Mouse (Mus musculus) CH12.LX (cell line): Measurements from ENCODE around the gene Ncl. TPM values are rescaled to one million over a fixed set of nuclear protein-coding genes. Genes with fewer than 3 reads are reported as not detected.

Experiments used
- DNase-seq: peaks from one replicate; pipeline ENCODE4 v3.0.0-alpha.2; 2013; ENCODE audit errors: extremely low read depth
- H3K27ac ChIP-seq: 2 replicates; pipeline ENCODE4 v1.5.1; 2012; ENCODE audit warnings: low read depth, mild to moderate bottlenecking, control low read depth, moderate library complexity; ENCODE audit not compliant: insufficient read depth
- H3K27me3 ChIP-seq: replicated peaks from 2 replicates; pipeline ENCODE3; 2012; ENCODE audit warnings: inconsistent platforms
- H3K36me3 ChIP-seq, 2 experiments: replicated peaks in 1 of 2; 2 replicates each; pipeline versions ENCODE3 to v1.6.1; 2012; ENCODE audit warnings: inconsistent platforms in 1 of 2, low read length in 1 of 2, mild to moderate bottlenecking in 1 of 2, mixed read lengths in 1 of 2, moderate library complexity in 1 of 2; ENCODE audit not compliant: control insufficient read depth in 1 of 2, insufficient read depth in 1 of 2
- H3K4me1 ChIP-seq, 2 experiments: 2 replicates each; pipeline ENCODE4 v1.6.1; 2012; ENCODE audit warnings: inconsistent platforms in 1 of 2, moderate library complexity in 1 of 2; ENCODE audit not compliant: insufficient read depth in 2 of 2, control insufficient read depth in 1 of 2
- H3K4me2 ChIP-seq: 2 replicates; pipeline ENCODE4 v1.6.1; 2012; ENCODE audit warnings: low read depth, mild to moderate bottlenecking, control low read depth; ENCODE audit not compliant: poor library complexity, insufficient read depth, severe bottlenecking
- H3K4me3 ChIP-seq, 3 experiments: fragments of 150-350 bp in 1 of 3; sonication (generic) in 1 of 3; replicated peaks in 1 of 3; 2 replicates each; pipeline versions ENCODE3 to v1.5.1; 2011 to 2012; ENCODE audit warnings: low read depth in 2 of 3, low read length in 2 of 3, mild to moderate bottlenecking in 2 of 3, moderate library complexity in 2 of 3, control low read depth in 1 of 3, improper control_type of control experiment in 1 of 3, inconsistent platforms in 1 of 3, mixed read lengths in 1 of 3; ENCODE audit not compliant: poor library complexity in 1 of 3
- H3K79me2 ChIP-seq: replicated peaks from 2 replicates; pipeline ENCODE4 v1.6.1; 2012; ENCODE audit warnings: mild to moderate bottlenecking, moderate library complexity; ENCODE audit not compliant: control insufficient read depth, poor library complexity, insufficient read depth, severe bottlenecking; ENCODE audit errors: extremely low read depth
- H3K9ac ChIP-seq: 2 replicates; pipeline ENCODE4 v1.6.1; 2012; ENCODE audit warnings: low read depth, mild to moderate bottlenecking, control low read depth, moderate library complexity; ENCODE audit not compliant: insufficient read depth
- H3K9me3 ChIP-seq: replicated peaks from 2 replicates; pipeline ENCODE3; 2012; ENCODE audit warnings: low read length, inconsistent platforms, mixed read lengths
- BHLHE40 ChIP-seq: IDR thresholded peaks from 2 replicates; pipeline ENCODE4 v1.6.1; 2011; ENCODE audit warnings: mild to moderate bottlenecking, low read depth, low read length, improper control_type of control experiment
- POLR2A ChIP-seq: IDR thresholded peaks from 2 replicates; pipeline ENCODE4 v1.6.1; 2011; ENCODE audit warnings: low read depth, mild to moderate bottlenecking, improper control_type of control experiment, low read length
- POLR2AphosphoS2 ChIP-seq: IDR thresholded peaks from 2 replicates; pipeline ENCODE4 v1.6.1; 2011; ENCODE audit warnings: low read depth, low read length, improper control_type of control experiment
- RAD21 ChIP-seq: IDR thresholded peaks from 2 replicates; pipeline ENCODE4 v1.6.1; 2011; ENCODE audit warnings: low read depth, mild to moderate bottlenecking, low read length, improper control_type of control experiment, moderate library complexity
- SIN3A ChIP-seq: IDR thresholded peaks from 2 replicates; pipeline ENCODE4 v1.6.1; 2012; ENCODE audit warnings: low read length, improper control_type of control experiment, inconsistent platforms
- USF2 ChIP-seq: conservative IDR thresholded peaks from 2 replicates; pipeline ENCODE4 v1.6.1; 2011; ENCODE audit warnings: low read depth, low read length, improper control_type of control experiment
- ZC3H11A ChIP-seq: IDR thresholded peaks from 2 replicates; pipeline ENCODE4 v1.6.1; 2012; ENCODE audit warnings: low read depth, mild to moderate bottlenecking, inconsistent platforms, low read length, improper control_type of control experiment
- ZKSCAN1 ChIP-seq: IDR thresholded peaks from 2 replicates; pipeline ENCODE4 v1.6.1; 2012; ENCODE audit warnings: low read depth, inconsistent platforms, low read length, improper control_type of control experiment, borderline replicate concordance
- ZNF384 ChIP-seq: IDR thresholded peaks from 2 replicates; pipeline ENCODE4 v1.6.1; 2012; ENCODE audit warnings: low read depth, low read length, improper control_type of control experiment, inconsistent platforms
- dilution Hi-C: fragments of 300-500 bp; cut with MboI; formaldehyde crosslinking; loops from 2 replicates; pipeline ENCODE4 v1.14.3; 2020; ENCODE audit warnings: low sequenced_read_pairs; ENCODE audit not compliant: extremely low pct_unique_long_range_greater_than_20kb, extremely low pct_ligation_motif_present
- in situ Hi-C: fragments of 300-500 bp; cut with MboI; formaldehyde crosslinking; loops from 3 replicates; pipeline ENCODE4 v1.14.3; 2019; ENCODE audit warnings: low sequenced_read_pairs, low pct_ligation_motif_present, low pct_unique_long_range_greater_than_20kb, mixed read lengths
- polyA plus RNA-seq: library from polyadenylated mRNA; unstranded; fragments of >175 nt; gene quantifications from 2 replicates; pipeline ENCODE4 v1.2.1, GENCODE M21; 2012; ENCODE audit warnings: low read depth; ENCODE audit not compliant: insufficient read length
- total RNA-seq, 2 experiments: library from RNA; depleted of rRNA; stranded (reverse); fragments of 300-350 nt in 1 of 2; fragments of >200 nt in 1 of 2; gene quantifications; 2 replicates each; pipeline ENCODE4 v1.2.3; 2012 to 2014

The Ncl gene
- total and polyA plus RNA-seq, 3 experiments = 184 to 2,617 (median 359) TPM

DNA sequence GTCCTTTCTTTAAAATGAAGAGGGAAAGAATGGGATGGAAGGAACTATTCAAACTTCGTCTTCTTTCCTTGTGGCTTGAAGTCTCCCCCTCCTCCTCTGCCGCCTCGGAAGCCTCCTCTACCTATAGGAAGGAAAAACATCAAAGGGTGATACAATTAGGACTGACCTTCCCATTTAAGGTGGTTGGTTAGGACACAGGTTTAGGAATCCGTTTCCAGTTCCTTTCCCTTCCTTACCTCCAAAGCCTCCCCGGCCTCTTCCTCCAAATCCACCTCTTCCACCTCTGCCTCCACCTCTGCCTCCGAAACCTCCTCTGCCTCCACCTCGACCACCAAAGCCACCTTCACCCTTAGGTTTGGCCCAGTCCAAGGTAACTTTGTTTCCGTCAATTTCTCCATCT lies 8.6 kb downstream of the Ncl start:
- H3K4me3 ChIP-seq = no peak overlapping the region
- H3K9ac ChIP-seq = no peak overlapping the region
- dilution Hi-C loops = no loop called here
- H3K27me3 ChIP-seq = no peaks in the 10 kb centered on the region
- H3K79me2 ChIP-seq = peaks cover 21% of the 10 kb centered on the region
- TF ChIP-seq USF2 (no peak), ZKSCAN1 (no peak), POLR2A (0 out of 2 replicates have a peak, but pooled peaks have one; percentile 20), ZNF384 (no peak)
- H3K4me2 ChIP-seq = no peak overlapping the region
- no peak for DNase-seq
- peaks cover 0 to 25% of the 10 kb centered on the region in 2 experiments; a peak in 2 of 4 replicates for H3K4me1 ChIP-seq
- H3K36me3 ChIP-seq = peaks cover 75 to 94% of the 10 kb centered on the region in 2 experiments
- no peaks in the 10 kb centered on the region for H3K9me3 ChIP-seq
- no peak overlapping the region for H3K27ac ChIP-seq
- in situ Hi-C loops = no loop called here

DNA sequence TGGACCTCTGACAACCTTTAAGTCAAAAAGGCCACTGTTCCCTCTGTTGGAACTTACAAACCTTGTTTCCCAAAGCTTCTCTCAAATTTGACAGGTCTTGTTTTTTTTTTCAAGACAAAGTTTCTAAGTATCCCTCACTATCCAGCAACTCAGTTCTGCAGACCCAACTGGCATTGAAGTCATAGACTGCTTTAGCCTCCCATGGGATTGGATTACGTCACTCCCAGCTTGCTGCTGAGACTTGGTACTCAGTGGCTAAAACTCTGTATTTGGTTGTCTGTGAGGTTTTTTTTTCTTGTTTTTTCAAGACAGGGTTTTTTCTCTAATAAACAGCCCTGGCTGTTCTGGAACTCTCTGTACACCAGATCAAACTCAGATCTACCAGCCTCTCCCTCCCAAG lies 9.5 kb downstream of the Ncl start:
- Histone ChIP-seq H3K4me2 (no peak overlapping the region), H3K4me3 (no peak overlapping the region), H3K27ac (no peak overlapping the region), H3K36me3 (peaks cover 66 to 91% of the 10 kb centered on the region in 2 experiments), H3K27me3 (no peaks in the 10 kb centered on the region), H3K9ac (no peak overlapping the region), H3K79me2 (peaks cover 14% of the 10 kb centered on the region), H3K4me1 (peaks cover 0 to 16% of the 10 kb centered on the region in 2 experiments; a peak in 2 of 4 replicates), H3K9me3 (no peaks in the 10 kb centered on the region)
- 0 out of 2 replicates have a peak, but pooled peaks have one; percentile 3 for TF ChIP-seq POLR2AphosphoS2
- peak; percentile 3; the same call in 1 of the 2 replicates for TF ChIP-seq POLR2A
- no peak for TF ChIP-seq ZKSCAN1
- TF ChIP-seq RAD21 = no peak
- TF ChIP-seq BHLHE40 = no peak
- in situ Hi-C loops (no loop called here), dilution Hi-C loops (loop anchor here (25.0 kb wide), 1 partner anchor 162 kb away; no protein-coding TSS in a partner anchor)
- no peak for DNase-seq

DNA sequence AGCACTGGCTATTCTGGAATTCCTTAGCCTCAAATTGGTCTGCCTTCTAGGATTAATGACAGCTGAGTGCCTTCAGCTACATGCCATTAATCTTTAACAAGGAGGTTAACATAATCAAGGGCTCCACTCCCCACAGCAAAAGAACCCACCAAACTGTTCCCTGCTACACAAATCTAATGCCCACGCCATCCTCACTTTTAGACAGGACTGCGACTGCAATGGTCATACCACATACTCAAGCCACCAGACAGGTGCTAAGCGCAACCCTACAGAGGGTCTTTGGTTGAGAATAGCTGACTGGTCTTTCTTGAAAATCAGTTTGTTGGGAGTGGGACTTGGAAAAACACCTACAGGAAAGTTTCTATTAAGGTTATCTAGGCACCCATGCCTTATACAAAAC lies 10.0 kb downstream of the Ncl start:
- peak; percentile 33; the same call in 1 of the 2 replicates for TF ChIP-seq POLR2A
- TF ChIP-seq SIN3A = no peak
- TF ChIP-seq POLR2AphosphoS2 = 0 out of 2 replicates have a peak, but pooled peaks have one; percentile 18
- no peak for TF ChIP-seq ZC3H11A
- Histone ChIP-seq H3K9me3 (no peaks in the 10 kb centered on the region), H3K27me3 (no peaks in the 10 kb centered on the region), H3K9ac (no peak overlapping the region), H3K4me2 (no peak overlapping the region), H3K4me3 (no peak overlapping the region), H3K79me2 (peaks cover 9% of the 10 kb centered on the region), H3K27ac (no peak overlapping the region), H3K36me3 (peaks cover 63 to 86% of the 10 kb centered on the region in 2 experiments), H3K4me1 (peaks cover 0 to 11% of the 10 kb centered on the region in 2 experiments; a peak in 1 of 4 replicates)
- DNase-seq = no peak
- dilution Hi-C loops (loop anchor here (25.0 kb wide), 1 partner anchor 162 kb away; no protein-coding TSS in a partner anchor), in situ Hi-C loops (no loop called here)
